Mouse (Mus musculus): ENCODE data around the gene Oprl1.

- TF ChIP-seq EP300 (IDR thresholded peaks at IDR 0.05; ENCODE audit: low read depth) (no peak), CTCF (IDR thresholded peaks at IDR 0.05; ENCODE audit: low read depth) (no peak)
These were observed 6.4 kb downstream of the Oprl1 start for GRCm38 (mm10) chr2:181721200-181721599.

All from liver, embryonic 14.5 days (tissue).